Mouse (Mus musculus): ENCODE measurements around the gene Ptprk.

The Ptprk gene

GRCm38 (mm10) chr10:28074653-28075451, at the start of gene Ptprk:
Gene Ptprk, plus strand, starts transcription at chr10:28074820.
- DNase-seq (ENCODE audit: low read depth, low spot score) = peak; percentile 43

DNA sequence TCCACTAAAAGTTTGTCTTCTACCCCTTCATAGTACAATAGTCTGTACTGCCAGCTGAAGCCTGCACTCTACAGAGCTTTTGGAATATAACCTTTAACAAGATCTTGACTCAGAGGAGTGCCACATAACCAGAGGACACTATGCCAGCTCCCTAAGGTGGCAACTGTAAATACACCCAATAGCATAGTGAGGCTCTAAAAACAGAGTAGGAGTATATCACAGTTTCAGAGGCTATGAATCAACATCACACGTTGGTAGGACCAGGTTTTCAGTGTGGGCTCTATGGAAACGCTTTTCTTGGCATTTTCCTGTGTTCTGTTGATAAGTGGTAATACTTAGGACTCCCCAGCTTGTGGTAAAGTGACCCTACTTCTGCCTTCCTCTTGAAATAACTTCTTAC, 46.8 kb upstream of the Ptprk start:
- DNase-seq (ENCODE audit: low read depth, low spot score) = no peak

DNA sequence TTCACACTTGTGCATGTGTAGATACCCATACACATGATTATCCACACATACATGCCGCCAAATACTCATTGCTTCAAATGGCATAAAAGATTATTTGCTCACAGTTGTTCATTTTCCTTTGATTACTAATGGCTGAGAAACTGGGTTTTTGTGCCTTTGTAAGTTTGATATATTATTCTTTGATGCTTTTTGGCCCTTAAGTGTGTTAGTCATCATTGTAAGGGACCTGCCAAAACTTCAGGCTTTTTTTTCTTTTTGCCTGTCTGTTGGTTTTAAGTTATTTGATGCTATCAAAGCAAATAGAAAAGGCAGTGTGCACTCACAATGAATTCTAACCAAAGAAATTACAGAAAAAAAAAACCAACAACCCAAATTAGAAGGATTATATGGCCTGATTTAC, 38.2 kb upstream of the Ptprk start:
- DNase-seq (ENCODE audit: low read depth, low spot score) = no peak

DNA sequence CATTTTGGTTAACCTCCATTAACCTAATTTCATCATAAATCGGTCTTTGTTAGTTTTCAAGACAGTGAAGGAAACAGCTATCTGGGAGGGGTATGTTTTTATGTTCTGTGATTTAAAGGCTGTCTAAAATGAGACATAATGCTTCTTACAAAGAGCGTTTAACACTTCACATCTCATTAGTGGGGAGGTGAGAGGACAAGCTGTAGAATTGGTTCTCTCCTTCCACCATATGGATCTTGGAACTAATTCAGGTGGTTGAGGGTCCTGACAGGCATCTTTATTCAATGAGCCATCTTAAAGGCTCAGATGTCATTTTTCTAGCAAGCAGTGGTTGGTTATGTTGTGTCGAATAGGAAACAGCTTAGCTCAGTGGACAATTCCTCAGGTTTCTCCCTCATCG, 19.9 kb upstream of the Ptprk start:
- DNase-seq (ENCODE audit: low read depth, low spot score) = no peak

- no peak for DNase-seq (ENCODE audit: low read depth, low spot score)
These were observed 15.4 kb upstream of the Ptprk start for GRCm38 (mm10) chr10:28059222-28059621.

DNA sequence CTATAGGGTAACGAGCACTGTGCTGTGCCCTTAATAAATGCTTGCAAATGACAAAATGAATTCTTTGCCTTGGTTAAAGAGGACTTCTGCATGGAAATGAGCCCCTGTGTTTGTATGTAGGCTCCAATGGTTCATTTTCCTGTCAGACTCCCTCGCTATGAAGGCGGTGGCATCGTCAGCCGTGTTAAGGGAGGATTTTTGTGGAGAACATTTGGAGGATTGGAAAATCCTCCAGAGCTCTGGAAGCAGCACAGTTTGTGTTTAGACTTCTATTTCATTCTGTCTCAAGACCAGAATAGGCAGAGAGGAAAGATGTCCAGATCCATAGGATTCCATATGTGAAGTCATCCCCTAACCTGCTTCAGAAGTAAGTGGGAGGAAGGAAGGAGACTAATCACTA, 6.6 kb upstream of the Ptprk start:
- DNase-seq (ENCODE audit: low read depth, low spot score) = no peak

DNA sequence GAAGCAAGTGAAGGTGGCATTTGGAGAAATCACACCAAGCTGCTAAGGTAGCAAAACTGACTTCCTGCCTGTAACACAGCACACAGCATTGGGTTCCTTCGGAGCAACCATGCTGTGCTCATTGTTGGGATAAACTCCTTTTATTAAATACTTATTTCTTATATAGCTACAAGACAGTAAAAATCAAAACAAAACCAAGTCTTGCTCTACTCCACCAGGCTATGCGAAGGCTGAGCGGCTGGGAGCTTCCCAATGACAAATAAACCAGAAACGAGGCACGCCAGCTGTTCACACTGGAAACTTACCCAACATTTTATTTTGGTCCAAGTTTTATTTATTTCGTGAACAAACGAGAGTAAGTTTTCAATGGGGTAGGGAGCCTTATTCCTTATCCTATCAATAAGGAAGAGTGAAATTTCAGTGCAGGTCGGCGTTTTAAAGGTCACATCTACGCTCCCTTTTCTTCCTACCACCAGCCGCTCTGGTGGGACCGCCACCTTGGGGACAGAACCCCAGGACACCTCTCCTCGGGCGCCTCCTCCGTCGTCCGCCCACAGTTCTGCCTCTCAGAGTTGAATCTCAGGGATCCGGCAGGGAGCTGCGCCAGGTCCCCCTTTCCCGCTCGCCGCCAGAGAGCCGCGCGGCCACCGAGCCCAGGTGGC, 498 bp upstream of the Ptprk start:
- DNase-seq (ENCODE audit: low read depth, low spot score) = no peak

DNA sequence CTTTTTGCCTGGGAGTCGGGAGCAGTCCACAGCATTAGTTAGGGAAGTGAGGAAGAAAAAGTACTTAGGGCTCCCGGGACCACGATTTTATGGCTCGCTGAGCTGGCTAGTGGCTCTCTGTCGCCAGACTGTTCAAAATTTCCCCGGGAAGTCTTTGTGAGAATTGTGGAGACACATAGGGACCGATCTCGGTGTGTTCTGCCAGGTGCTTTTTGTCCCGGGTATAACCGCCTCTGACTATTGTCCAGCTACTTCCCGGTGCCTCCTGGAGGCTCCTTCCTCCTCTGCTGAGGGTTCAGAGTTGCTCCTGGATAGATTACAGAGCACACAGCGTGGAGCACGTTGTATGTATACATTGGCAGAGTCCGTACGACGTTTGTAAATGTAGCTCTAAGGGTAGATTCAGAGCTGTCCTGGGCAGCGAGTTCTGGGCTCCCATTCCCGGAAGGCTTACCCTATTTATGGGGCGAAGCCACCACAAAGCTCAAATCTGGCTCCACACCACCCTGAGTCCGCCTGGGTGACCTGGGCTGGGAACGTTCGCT, 943 bp downstream of the Ptprk start:
- DNase-seq (ENCODE audit: low read depth, low spot score) = no peak

DNA sequence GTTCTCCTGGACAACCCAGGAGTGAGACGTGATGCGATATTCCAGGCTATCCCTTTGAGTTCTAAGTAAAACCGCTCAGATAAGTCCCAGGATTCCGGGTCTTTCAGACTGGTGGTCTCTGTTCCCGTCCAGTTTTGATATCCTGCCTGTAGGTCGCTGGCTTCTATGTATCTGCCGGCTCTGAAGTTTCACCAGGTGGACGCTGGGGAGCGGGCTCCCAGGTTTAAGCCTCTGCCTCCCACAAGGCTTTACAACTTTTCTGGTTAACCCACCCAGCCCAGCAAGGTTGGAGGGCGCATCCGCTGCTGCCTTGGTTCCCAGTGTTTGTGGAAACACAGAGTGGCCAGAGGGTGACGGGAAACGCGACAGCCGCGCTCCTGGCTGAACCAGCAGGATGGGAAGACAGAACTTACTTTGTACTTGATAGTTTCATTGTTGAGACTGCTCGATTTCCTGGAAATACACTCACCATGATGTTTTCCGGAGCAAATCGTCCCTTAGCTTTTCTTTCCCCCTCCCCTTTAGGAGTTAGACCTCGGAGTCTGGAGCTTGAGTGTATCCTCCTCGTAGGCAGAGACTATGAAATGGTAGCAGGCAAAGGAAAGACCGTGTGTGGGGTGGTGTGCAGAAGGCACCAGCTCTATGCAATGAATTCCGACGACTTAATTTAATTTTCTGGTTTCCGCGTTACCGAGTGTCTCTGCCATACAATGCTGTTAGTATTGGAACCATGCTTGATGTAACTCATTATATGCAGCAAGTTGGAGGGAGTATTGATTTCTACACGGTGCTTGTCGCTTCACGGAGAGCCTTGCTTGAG, 1.6 kb downstream of the Ptprk start:
- DNase-seq (ENCODE audit: low read depth, low spot score) = no peak

DNA sequence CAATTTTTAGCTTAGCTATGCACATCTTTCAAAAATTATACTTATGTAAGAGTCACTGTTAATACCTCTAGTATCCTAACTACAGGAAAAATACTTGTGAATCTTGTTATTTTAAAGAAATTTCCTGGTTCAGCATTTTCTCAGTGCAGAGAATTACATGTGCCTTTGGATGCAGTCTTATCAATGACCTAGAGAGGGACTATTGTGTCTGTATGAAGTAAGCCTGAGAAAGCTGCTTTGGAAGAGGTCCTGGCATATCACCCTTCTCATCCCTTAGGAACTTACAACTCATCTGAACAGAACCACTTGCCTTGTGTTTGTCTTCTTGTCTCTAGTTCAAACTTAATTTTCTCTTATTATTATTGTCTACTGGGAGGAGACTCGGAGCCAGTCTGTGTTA, 3.6 kb downstream of the Ptprk start:
- no peak for DNase-seq (ENCODE audit: low read depth, low spot score)

DNA sequence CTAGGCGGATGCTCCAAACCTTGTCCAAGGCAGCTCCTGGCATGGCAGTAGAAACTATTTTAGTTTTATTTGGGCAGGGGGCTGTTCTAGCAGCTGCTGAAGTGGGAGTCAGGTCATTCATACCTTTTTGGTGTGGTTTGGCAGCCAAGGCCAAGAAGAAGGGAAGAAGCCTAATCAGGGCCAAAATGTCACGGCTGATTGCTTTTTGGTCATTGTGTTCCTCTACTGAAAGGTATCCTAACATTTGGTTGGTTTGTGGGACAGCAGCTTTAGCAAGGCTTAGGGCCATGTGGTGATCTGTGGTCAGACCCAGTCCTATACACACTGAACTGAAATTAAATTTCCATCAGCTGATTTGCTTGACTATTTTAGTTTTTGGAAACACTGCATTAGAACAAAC, 6.6 kb downstream of the Ptprk start:
- no peak for DNase-seq (ENCODE audit: low read depth, low spot score)

DNA sequence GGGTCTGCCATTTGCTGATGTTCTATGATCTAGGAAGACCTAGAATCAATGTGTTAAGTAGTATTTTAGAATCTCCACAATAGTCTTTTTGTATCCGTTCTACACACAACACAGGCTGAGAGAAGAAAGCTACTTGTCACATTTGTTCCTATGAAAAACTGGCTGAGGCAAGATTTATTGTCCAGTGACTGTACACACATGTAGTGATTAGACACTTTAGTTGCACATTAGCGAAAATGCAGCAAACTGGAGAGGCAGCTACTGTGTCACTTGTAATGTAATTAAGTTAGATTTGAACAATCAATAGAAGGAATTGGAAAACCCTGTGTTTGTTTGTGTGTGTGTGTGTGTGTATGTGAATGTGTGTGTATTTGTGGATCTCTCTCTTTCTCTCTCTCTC, 8.6 kb downstream of the Ptprk start:
- DNase-seq (ENCODE audit: low read depth, low spot score) = no peak

DNA sequence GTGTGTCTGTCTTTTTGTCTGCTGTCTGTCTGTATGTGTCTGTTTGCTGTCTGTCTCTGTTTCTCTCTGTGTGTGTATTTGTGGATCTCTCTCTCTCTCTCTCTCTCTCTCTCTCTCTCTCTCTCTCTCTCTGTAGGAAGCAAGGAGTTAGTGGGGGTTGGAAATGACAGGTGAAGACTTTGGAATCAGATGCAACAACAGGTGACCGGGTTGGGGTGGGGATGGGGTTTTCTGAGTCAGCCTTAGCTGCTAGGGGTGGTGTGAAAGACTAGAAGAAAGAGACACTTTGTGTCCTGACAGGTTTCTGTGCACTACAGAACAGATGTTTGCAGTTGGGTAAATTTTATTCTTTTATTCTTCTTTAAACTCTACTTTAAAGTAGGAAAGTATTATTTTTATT, 9.0 kb downstream of the Ptprk start:
- DNase-seq (ENCODE audit: low read depth, low spot score) = no peak

- no peak for DNase-seq (ENCODE audit: low read depth, low spot score)
These were observed 12.7 kb downstream of the Ptprk start for GRCm38 (mm10) chr10:28087341-28087740.

DNA sequence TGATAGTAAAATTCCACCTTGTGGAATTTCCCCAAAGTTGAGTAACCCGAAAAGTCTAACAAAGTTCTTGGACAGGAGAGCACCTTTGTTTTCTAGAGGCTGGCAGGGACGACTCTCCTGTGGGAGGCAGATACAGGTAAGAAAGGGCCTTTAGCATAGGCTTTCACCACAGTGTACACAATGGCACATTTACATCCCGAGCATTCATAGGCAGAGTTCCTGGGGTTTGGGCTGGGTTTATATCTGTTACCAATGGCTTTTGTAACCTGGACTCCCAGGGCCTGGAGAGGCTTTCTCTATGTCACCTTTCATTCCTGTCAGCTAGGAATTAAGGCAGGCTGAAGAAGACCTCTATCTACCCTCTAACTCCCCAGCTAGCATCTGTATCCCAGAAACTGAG, 13.1 kb downstream of the Ptprk start:
- DNase-seq (ENCODE audit: low read depth, low spot score) = no peak

- no peak for DNase-seq (ENCODE audit: low read depth, low spot score)
These were observed 21.4 kb downstream of the Ptprk start for GRCm38 (mm10) chr10:28096007-28096406.

GRCm38 (mm10) chr10:28097637-28098036, 23.0 kb downstream of the Ptprk start:
- no peak for DNase-seq (ENCODE audit: low read depth, low spot score)

GRCm38 (mm10) chr10:28098923-28099322, 24.3 kb downstream of the Ptprk start:
- DNase-seq (ENCODE audit: low read depth, low spot score) = no peak

DNA sequence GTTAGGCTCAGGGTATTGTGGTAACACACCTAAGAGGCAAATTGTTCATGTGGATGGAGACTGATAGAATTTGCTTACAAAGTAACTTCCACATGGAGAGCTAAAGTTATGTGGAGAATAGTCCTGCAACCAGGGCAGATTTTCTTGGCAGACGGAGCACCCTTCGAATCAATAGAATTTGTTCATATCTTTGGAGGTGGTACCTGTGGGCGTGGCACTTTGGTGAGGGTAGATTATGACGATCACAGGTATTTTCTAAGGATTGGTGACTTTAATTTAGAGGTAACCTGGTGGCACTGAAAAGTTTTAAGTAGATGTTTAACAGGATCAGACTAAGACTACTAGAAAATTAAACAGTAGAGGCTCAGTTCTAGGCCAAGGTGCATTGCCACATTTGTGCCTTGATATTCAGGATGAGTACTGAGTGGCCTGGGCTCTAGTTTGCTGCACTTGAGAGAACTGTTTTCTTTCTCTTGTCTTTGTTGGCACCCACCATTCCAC, 28.8 kb downstream of the Ptprk start:
- DNase-seq (ENCODE audit: low read depth, low spot score) = no peak

DNA sequence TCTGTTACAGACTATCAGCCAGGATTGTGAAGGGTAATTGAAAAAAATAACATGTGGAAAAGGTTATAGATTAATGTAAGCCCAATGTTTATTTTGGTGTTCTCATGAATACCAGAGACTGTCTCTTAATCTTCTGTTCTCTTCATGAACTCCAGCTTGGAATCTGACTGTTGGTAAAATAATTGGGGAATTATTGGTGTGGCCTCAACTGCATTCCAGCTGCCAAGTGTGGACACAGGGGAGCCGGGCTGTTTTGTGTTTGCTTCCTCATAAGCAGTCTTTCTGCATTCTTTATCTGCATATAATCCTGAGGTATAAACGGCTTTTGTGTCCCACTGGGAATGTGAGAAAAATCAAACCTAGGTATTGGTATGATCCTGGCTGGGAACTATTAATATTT, 29.3 kb downstream of the Ptprk start:
- DNase-seq (ENCODE audit: low read depth, low spot score) = no peak

DNA sequence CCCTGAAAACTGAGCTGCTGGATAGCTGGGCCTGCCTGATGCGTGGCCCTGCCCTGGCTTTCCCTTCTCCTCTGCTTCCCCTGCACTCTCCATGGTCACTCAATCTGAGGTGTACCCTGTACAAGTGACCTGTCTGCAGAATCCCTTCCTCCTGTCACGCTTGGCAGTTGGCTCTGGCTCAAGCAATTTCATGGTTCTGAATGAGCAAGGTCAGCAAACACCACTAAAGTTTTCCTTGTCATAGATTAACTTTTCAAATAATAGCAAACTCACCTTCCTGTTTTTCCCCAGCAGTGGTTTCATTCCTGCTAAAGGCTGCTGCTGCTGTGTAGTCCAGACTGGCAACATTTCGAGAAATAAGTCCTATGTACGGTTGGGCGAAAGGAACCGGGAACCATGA, 30.6 kb downstream of the Ptprk start:
- DNase-seq (ENCODE audit: low read depth, low spot score) = no peak
